Mouse (Mus musculus) liver, embryonic 14.5 days (tissue): ENCODE data around the gene Eif2b5.

Source experiments
- CTCF ChIP-seq: IDR thresholded peaks from 2 replicates; pipeline ENCODE4 v1.5.1; 2016; ENCODE audit warnings: antibody characterized with exemption, low read depth, control low read depth
- EP300 ChIP-seq: IDR thresholded peaks from 2 replicates; pipeline ENCODE4 v1.6.1; 2016; ENCODE audit warnings: antibody characterized with exemption, low read depth

DNA sequence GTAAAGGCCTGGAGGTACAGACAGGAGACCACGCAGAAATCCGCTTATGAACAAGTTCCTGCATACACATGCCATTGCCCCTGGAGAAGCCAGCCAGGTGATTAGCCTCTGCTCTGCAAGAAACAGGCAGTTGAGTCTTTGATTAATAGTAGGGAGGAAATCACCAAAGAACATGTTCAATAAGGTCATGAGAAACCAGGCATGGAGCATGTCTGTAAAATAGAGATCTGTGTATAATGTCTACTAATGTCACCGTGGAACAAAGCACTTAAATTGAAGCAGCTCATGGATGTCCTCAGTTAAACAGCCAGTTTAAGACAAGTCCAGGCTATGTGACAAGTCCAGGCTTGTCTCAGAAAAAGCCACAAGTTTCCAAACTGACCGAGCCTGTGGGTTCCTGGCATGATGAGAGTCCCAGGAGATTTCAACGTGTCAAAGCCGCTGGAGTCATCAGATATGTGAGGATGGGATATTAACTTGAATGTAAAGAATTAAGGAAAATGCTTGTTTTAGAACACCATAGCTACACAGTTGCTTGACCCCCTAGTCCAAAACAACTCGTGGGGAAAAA lies 12.7 kb downstream of the Eif2b5 start:
- TF ChIP-seq CTCF (no peak), EP300 (no peak)
